Mouse (Mus musculus): ENCODE measurements around the gene Coch.

- TF ChIP-seq CTCF (IDR thresholded peaks at IDR 0.05; ENCODE audit: insufficient read depth, low read length) (no peak), POLR2A (IDR thresholded peaks at IDR 0.05; ENCODE audit: borderline replicate concordance, extremely low read depth, low read depth, low read length) (no peak)
Measured at GRCm38 (mm10) chr12:51623366-51623694, 30.2 kb downstream of the Coch start.
